Mouse (Mus musculus): ENCODE data around the gene Tln2. TPM values are rescaled to one million over a fixed set of nuclear protein-coding genes. Genes with fewer than 3 reads are reported as not detected.

Gene Tln2
- 5.6 and 7.4 TPM in 2 replicates for polyA plus RNA-seq (2012; rRNA removed)

- DNase-seq (ENCODE audit: low spot score) = no peak
Measured at GRCm38 (mm10) chr9:67559603-67560002, at the start of gene Tln2. TSS of gene Tln2 (minus strand) at chr9:67559703.

GRCm38 (mm10) chr9:67609226-67609625 is 49.7 kb upstream of the Tln2 start:
- no peak for DNase-seq (ENCODE audit: low spot score)

GRCm38 (mm10) chr9:67607786-67608366 is 48.4 kb upstream of the Tln2 start:
- no peak for DNase-seq (ENCODE audit: low spot score)

- no peak for DNase-seq (ENCODE audit: low spot score)
Measured at GRCm38 (mm10) chr9:67607268-67607667, 47.8 kb upstream of the Tln2 start.

- no peak for DNase-seq (ENCODE audit: low spot score)
Measured at GRCm38 (mm10) chr9:67605867-67606435, 46.4 kb upstream of the Tln2 start.

- no peak for DNase-seq (ENCODE audit: low spot score)
Measured at GRCm38 (mm10) chr9:67604940-67605339, 45.4 kb upstream of the Tln2 start.

GRCm38 (mm10) chr9:67602347-67602746 is 42.8 kb upstream of the Tln2 start:
- no peak for DNase-seq (ENCODE audit: low spot score)

GRCm38 (mm10) chr9:67595221-67595620 is 35.7 kb upstream of the Tln2 start:
- DNase-seq (ENCODE audit: low spot score) = no peak

- DNase-seq (ENCODE audit: low spot score) = no peak
Measured at GRCm38 (mm10) chr9:67593469-67594141, 34.1 kb upstream of the Tln2 start.

- DNase-seq (ENCODE audit: low spot score) = no peak
Measured at GRCm38 (mm10) chr9:67592726-67593125, 33.2 kb upstream of the Tln2 start.

GRCm38 (mm10) chr9:67587111-67587510 is 27.6 kb upstream of the Tln2 start:
- no peak for DNase-seq (ENCODE audit: low spot score)

GRCm38 (mm10) chr9:67586489-67586888 is 27.0 kb upstream of the Tln2 start:
- no peak for DNase-seq (ENCODE audit: low spot score)

GRCm38 (mm10) chr9:67584871-67585270 is 25.4 kb upstream of the Tln2 start:
- DNase-seq (ENCODE audit: low spot score) = no peak

GRCm38 (mm10) chr9:67581581-67582280 is 22.2 kb upstream of the Tln2 start:
- no peak for DNase-seq (ENCODE audit: low spot score)

GRCm38 (mm10) chr9:67579541-67579940 is 20.0 kb upstream of the Tln2 start:
- no peak for DNase-seq (ENCODE audit: low spot score)

- DNase-seq (ENCODE audit: low spot score) = no peak
Measured at GRCm38 (mm10) chr9:67574721-67575248, 15.3 kb upstream of the Tln2 start.

- DNase-seq (ENCODE audit: low spot score) = no peak
Measured at GRCm38 (mm10) chr9:67573683-67573979, 14.1 kb upstream of the Tln2 start.

- no peak for DNase-seq (ENCODE audit: low spot score)
Measured at GRCm38 (mm10) chr9:67572790-67573682, 13.5 kb upstream of the Tln2 start.

GRCm38 (mm10) chr9:67565801-67566258 is 6.3 kb upstream of the Tln2 start:
- no peak for DNase-seq (ENCODE audit: low spot score)

GRCm38 (mm10) chr9:67549811-67550501 is 9.5 kb downstream of the Tln2 start:
- DNase-seq (ENCODE audit: low spot score) = no peak

GRCm38 (mm10) chr9:67549332-67549731 is 10.2 kb downstream of the Tln2 start:
- DNase-seq (ENCODE audit: low spot score) = no peak
